Comparison of ENCODE assay signal across 19 mouse cellular contexts in the genomic region with DNA sequence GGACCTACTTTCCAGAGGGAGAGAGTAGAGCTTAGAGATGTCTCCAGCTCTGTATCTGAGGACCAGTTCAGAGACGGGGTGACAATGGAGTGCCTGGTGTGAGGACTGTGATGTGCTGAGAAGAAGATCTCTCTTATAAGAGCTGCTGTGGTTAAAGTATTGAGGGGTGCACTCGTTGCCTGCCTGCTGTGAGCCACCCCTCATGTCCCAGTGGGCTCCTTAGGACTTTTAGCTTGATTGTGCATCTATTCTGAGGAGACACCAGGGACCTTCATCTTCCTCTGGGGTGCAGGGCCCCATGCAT.
"Had no signal": no experiment of that assay in that cellular context is flagged by ENCODE, and none has a peak within 500 bp of the region (broad histone marks: within the 10 kb centered on the region; RNA-seq: fewer than 3 reads in every experiment).

No protein-coding gene starts in this region.

- H3K4me2 ChIP-seq: kidney, embryonic 15.5 days; limb, embryonic 12.5 days; limb, embryonic 15.5 days; liver, embryonic 11.5 days; lung, embryonic 14.5 days; stomach, embryonic 15.5 days had no signal

- H3K27ac ChIP-seq: kidney, embryonic 15.5 days; limb, embryonic 12.5 days; limb, embryonic 15.5 days; liver, embryonic 14.5 days; macrophage; stomach, embryonic 15.5 days had no signal

- H3K9me3 ChIP-seq: kidney, embryonic 15.5 days; limb, embryonic 12.5 days; limb, embryonic 15.5 days; stomach, embryonic 15.5 days had no signal

- H3K4me1 ChIP-seq: kidney, embryonic 15.5 days; limb, embryonic 12.5 days; limb, embryonic 15.5 days; stomach, embryonic 15.5 days had no signal

- ATAC-seq: intestine, postnatal 0 days; liver, postnatal 0 days; lung, postnatal 0 days had no signal

- DNase-seq: kidney, adult 8-10 months; kidney, postnatal 14 days; kidney, postnatal 4 days; left cerebral cortex, postnatal 4 days; liver, postnatal 0 days; lung, embryonic 14.5 days; retina, postnatal 1 day; right cerebral cortex, postnatal 25 days; spleen, adult 18-20 months; thymus, postnatal 25 days had no signal

- H3K9ac ChIP-seq: kidney, embryonic 15.5 days; limb, embryonic 12.5 days; limb, embryonic 15.5 days; liver, embryonic 14.5 days; liver, postnatal 0 days; lung, embryonic 14.5 days; stomach, embryonic 15.5 days had no signal

- H3K27me3 ChIP-seq: kidney, embryonic 15.5 days; limb, embryonic 12.5 days; limb, embryonic 15.5 days; stomach, embryonic 15.5 days had no signal

- H3K4me3 ChIP-seq: kidney, embryonic 15.5 days; limb, embryonic 12.5 days; limb, embryonic 15.5 days; stomach, embryonic 15.5 days had no signal

- H3K36me3 ChIP-seq: kidney, embryonic 15.5 days; limb, embryonic 12.5 days; limb, embryonic 15.5 days; stomach, embryonic 15.5 days had no signal
